Mouse (Mus musculus): ENCODE results near the gene Cryga. TPM values are rescaled to one million over a fixed set of nuclear protein-coding genes. Genes with fewer than 3 reads are reported as not detected.

The Cryga gene
- polyA plus RNA-seq (2015; fragmentation: Nextera tagmentation; extraction: Ambion mirVana): not detected in 2 replicates

DNA sequence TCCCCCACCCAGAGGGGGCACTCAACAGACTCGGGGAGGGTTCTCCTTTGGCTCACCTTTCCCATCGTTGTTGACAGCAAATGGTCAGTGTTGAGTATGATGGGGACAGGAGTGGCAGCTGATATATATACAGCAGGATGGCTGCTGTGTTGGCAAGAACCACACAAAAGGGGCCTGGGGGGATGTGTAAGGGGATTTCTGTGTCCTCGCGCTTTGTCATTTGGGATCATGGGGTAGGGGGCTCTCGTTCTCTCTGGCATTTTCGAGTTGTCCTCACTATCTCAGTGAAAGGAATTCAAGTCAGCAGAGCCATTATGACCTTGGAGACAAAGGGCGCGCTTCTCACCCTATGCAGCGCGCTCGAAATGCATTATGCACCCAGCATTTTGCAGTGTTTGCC is at the start of gene Cryga:
TSS of gene Cryga (minus strand) at position 101 of the 400 bp plus-strand sequence.
- Histone ChIP-seq H3K9me3 (no peaks in the 10 kb centered on the region), H3K27ac (no peak within 1 kb of the TSS), H3K9ac (no peak within 1 kb of the TSS), H3K36me3 (no peaks in the 10 kb centered on the region), H3K27me3 (no peaks in the 10 kb centered on the region), H3K4me1 (no peaks in the 10 kb centered on the region), H3K4me2 (no peak within 1 kb of the TSS), H3K4me3 (no peak within 1 kb of the TSS)
- WGBS: 83% methylated on average over 11 of the region's 11 CpGs
- no peak for ATAC-seq (ENCODE audit: borderline replicate concordance, extremely low read depth, low FRiP score, low TSS enrichment)

DNA sequence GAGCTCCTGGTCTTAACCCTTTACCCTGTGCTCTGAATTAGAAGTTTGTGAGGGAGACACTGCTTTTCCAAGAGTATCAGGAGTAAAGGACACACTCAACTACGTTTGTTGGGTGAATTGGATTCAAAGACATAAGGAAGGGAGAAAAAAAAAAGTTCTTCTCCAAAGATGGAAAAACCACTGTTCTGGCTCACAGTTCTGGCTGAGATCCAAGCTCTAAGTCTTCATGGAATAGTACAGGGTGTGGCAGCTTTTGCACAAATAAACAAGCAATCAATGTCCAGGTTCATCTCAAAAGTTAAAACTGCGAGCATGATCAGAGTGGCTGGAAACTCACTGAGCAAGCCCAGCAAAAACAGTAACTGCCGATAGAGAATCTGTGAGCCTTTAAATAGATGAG is 44.8 kb upstream of the Cryga start:
- no peak overlapping the region for H3K4me2 ChIP-seq
- ATAC-seq (ENCODE audit: borderline replicate concordance, extremely low read depth, low FRiP score, low TSS enrichment): no peak
- no peak overlapping the region for H3K9ac ChIP-seq
- 64% methylated on average over 3 of the region's 3 CpGs for WGBS
- no peaks in the 10 kb centered on the region for H3K4me1 ChIP-seq
- no peaks in the 10 kb centered on the region for H3K36me3 ChIP-seq
- H3K27me3 ChIP-seq: no peaks in the 10 kb centered on the region
- H3K27ac ChIP-seq: no peak overlapping the region
- no peak overlapping the region for H3K4me3 ChIP-seq
- no peaks in the 10 kb centered on the region for H3K9me3 ChIP-seq

DNA sequence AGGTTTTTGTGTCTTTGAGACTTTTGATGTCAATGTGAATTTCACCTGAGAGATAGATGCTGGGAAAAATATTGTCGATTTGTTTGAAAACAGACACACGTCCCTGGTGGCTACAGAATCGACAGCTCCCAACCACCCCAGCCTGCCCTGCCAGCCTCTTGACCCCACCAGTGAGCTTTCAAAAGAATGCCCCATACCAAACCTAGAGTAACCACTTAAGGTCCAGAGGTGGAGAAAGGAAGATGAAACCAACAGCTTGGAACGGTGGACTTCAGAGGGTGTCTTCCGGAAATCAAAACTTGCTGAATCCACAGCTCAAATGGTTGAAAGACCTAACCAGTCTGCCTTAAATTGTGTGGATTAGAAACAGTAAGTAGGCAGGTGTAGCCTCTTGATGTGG is 44.2 kb upstream of the Cryga start:
- no peak overlapping the region for H3K27ac ChIP-seq
- WGBS: 77% methylated on average over 5 of the region's 5 CpGs

DNA sequence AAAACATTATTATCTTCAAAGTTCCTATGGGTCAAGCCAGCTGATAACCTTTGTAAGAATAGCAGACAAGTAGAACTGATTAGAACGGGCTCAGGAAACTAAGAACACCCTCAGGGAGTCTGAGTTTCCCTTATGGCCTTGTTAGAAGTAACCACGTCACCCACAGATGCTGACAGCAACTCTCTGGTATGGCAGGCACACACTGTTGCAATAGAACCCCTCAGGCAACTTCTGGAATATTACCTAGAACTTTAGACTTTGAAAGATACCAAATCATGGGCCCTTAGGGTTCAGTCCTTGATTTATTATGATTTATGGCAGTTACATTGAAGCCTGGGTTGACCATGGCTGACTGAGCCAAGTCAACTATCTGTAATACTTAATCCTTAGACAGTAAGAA is 43.4 kb upstream of the Cryga start:
- H3K9ac ChIP-seq: no peak overlapping the region
- 27% methylated on average over 2 of the region's 2 CpGs for WGBS
- no peak overlapping the region for H3K4me2 ChIP-seq
- H3K4me1 ChIP-seq: no peaks in the 10 kb centered on the region
- H3K4me3 ChIP-seq: no peak overlapping the region
- H3K27ac ChIP-seq: no peak overlapping the region
- no peak for ATAC-seq (ENCODE audit: borderline replicate concordance, extremely low read depth, low FRiP score, low TSS enrichment)
- H3K27me3 ChIP-seq: no peaks in the 10 kb centered on the region
- no peaks in the 10 kb centered on the region for H3K36me3 ChIP-seq
- no peaks in the 10 kb centered on the region for H3K9me3 ChIP-seq

More for the DNA sequence above, 44.2 kb upstream of the Cryga start:
- Histone ChIP-seq H3K4me1 (no peaks in the 10 kb centered on the region), H3K4me2 (no peak overlapping the region), H3K9me3 (no peaks in the 10 kb centered on the region), H3K36me3 (no peaks in the 10 kb centered on the region), H3K9ac (no peak overlapping the region), H3K27me3 (no peaks in the 10 kb centered on the region), H3K4me3 (no peak overlapping the region)
- no peak for ATAC-seq (ENCODE audit: borderline replicate concordance, extremely low read depth, low FRiP score, low TSS enrichment)

DNA sequence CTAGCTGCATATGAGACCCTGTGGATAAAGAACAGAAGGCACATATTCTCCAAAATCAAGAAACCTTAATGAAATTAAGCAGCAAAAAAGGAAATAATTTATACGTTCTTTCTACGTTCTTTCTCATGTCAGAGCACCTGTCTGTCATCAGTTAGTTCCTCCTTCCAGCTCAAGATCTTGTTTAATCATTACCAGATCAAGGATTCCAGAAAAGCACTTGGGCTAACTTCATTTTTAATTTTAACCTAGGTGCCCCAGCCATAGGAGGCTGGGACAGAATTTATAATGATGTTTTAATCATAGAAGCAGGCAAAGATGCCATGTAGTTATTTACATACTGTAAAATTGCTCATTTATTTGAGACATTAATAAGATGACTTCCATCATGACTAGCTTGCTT is 41.6 kb upstream of the Cryga start:
- Histone ChIP-seq H3K36me3 (no peaks in the 10 kb centered on the region), H3K4me2 (no peak overlapping the region), H3K9ac (no peak overlapping the region), H3K9me3 (no peaks in the 10 kb centered on the region), H3K4me1 (no peaks in the 10 kb centered on the region), H3K27me3 (no peaks in the 10 kb centered on the region), H3K4me3 (no peak overlapping the region), H3K27ac (no peak overlapping the region)
- 52% methylated on average over 2 of the region's 2 CpGs for WGBS
- ATAC-seq (ENCODE audit: borderline replicate concordance, extremely low read depth, low FRiP score, low TSS enrichment): no peak

DNA sequence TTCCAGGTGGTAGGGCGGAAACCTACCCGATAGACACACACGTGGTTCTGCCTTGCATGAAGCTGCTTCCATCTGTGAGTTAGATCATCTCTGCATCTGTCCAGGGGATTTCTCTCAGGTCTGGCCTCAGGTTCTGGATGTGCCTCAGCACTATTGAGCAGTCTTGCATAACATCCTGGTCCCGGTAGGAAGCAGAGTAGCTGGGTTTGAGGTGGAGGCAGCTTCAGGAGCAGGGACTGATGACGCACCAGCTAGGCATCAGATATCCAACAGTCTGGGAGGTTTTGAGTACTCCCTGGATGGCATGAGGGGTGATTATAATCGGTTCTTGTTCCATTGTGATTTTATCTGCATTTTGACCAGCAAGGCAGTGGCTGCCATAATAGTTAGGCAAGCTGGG is 34.4 kb upstream of the Cryga start:
- Histone ChIP-seq H3K9ac (no peak overlapping the region), H3K9me3 (no peaks in the 10 kb centered on the region), H3K4me1 (no peaks in the 10 kb centered on the region), H3K36me3 (no peaks in the 10 kb centered on the region), H3K4me2 (no peak overlapping the region), H3K27me3 (no peaks in the 10 kb centered on the region), H3K27ac (no peak overlapping the region), H3K4me3 (no peak overlapping the region)
- WGBS: 85% methylated on average over 6 of the region's 6 CpGs
- ATAC-seq (ENCODE audit: borderline replicate concordance, extremely low read depth, low FRiP score, low TSS enrichment): no peak

DNA sequence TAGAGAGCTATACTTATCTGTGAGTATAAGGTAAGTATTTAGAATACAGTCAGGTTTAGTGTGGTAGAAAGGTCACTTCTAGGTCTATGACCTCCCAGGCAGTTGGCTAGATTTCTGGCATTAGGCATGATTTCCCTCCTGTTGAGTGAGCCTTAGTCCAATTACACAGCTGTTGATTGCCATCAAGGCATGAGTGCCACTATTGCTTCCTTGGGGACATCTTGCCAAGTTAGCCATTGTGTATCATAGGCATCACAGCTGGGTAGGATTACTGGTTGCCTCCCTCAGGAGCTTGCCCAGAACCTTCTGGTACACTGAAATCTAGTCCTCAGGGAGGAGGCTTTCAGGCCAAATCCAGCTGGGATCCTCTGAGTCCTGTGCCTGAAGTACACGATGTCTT is 29.7 kb upstream of the Cryga start:
- Histone ChIP-seq H3K4me2 (no peak overlapping the region), H3K27me3 (no peaks in the 10 kb centered on the region), H3K9me3 (no peaks in the 10 kb centered on the region), H3K36me3 (no peaks in the 10 kb centered on the region), H3K4me1 (no peaks in the 10 kb centered on the region), H3K9ac (no peak overlapping the region), H3K4me3 (no peak overlapping the region), H3K27ac (no peak overlapping the region)
- ATAC-seq (ENCODE audit: borderline replicate concordance, extremely low read depth, low FRiP score, low TSS enrichment): no peak
- WGBS: 68% methylated on average over 1 of the region's 1 CpGs

DNA sequence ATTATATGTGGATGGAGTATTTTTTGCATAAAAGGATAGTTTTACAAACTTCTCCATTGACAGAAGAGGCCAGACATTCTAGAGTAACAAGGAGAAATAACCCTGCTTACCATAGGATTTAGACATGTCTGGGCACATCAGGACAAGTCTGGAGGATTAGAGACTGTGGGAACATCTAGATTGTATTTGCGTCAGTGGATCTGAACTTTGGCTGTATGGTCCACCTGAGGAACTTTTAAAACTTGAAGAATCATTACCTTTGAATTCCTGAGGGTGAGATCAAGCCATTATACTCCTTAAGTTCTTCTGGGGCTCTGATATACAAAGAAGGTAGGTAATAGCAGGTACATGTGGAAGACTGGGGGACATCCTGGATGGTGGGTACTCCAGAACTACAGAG is 28.5 kb upstream of the Cryga start:
- WGBS: 85% methylated on average over 1 of the region's 1 CpGs
- Histone ChIP-seq H3K36me3 (no peaks in the 10 kb centered on the region), H3K4me2 (no peak overlapping the region), H3K27me3 (no peaks in the 10 kb centered on the region), H3K4me3 (no peak overlapping the region), H3K4me1 (no peaks in the 10 kb centered on the region), H3K9ac (no peak overlapping the region), H3K27ac (no peak overlapping the region), H3K9me3 (no peaks in the 10 kb centered on the region)
- no peak for ATAC-seq (ENCODE audit: borderline replicate concordance, extremely low read depth, low FRiP score, low TSS enrichment)

DNA sequence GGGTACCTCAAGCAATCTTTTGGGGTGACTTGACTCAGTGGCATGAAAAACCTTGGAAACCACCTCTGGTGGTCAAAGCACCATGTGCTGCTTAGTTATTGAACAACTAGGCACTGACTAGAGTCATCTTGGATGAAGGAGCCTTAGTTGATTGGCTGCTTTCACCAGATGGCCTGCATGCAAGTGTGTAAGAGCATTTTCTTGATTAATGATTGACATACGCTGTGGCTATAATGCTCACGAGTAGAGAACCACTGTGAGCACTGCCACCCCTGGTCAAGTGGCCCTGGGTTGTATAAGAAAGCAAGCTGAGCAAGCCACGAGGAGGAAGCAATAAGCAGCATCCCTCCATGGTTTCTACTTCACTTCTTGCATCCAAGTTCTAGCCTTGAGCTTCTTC is 27.1 kb upstream of the Cryga start:
- whole genome bisulfite sequencing: 65% methylated on average over 3 of the region's 3 CpGs
- no peak overlapping the region for H3K27ac ChIP-seq
- H3K4me1 ChIP-seq: no peaks in the 10 kb centered on the region
- H3K36me3 ChIP-seq: no peaks in the 10 kb centered on the region
- H3K27me3 ChIP-seq: no peaks in the 10 kb centered on the region
- no peak for ATAC-seq (ENCODE audit: borderline replicate concordance, extremely low read depth, low FRiP score, low TSS enrichment)
- H3K9me3 ChIP-seq: no peaks in the 10 kb centered on the region
- no peak overlapping the region for H3K4me2 ChIP-seq
- H3K4me3 ChIP-seq: no peak overlapping the region
- no peak overlapping the region for H3K9ac ChIP-seq

DNA sequence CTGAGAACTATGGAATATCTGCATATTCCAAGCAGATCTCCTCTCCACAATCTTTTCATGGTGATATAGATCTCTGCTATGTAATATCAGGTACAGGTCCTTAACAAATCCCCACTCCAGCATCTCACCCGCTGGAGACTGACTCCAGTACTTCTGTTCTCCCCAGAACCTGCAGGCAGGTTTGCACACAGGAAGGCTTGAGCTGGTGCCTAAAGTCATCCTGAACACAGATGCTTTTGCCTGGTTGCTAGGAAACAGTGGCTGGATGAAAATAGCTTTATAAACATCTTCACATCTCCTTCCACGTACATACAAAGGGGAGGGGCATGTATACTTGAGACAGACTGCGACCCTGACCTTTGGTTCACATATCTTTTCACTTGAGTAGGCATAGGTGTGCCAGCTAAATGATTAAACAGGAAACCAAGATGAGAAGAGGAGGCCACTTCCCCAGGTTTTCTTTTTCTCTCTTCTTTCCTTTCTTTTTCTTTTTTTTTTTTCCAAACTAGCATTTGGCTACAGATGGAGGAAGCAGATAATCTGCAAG is 26.5 kb upstream of the Cryga start:
- Histone ChIP-seq H3K4me3 (no peak overlapping the region), H3K4me1 (no peaks in the 10 kb centered on the region), H3K27ac (no peak overlapping the region), H3K9me3 (no peaks in the 10 kb centered on the region), H3K9ac (no peak overlapping the region), H3K27me3 (no peaks in the 10 kb centered on the region), H3K36me3 (no peaks in the 10 kb centered on the region), H3K4me2 (no peak overlapping the region)
- no peak for ATAC-seq (ENCODE audit: borderline replicate concordance, extremely low read depth, low FRiP score, low TSS enrichment)
- 47% methylated on average over 3 of the region's 3 CpGs for WGBS

DNA sequence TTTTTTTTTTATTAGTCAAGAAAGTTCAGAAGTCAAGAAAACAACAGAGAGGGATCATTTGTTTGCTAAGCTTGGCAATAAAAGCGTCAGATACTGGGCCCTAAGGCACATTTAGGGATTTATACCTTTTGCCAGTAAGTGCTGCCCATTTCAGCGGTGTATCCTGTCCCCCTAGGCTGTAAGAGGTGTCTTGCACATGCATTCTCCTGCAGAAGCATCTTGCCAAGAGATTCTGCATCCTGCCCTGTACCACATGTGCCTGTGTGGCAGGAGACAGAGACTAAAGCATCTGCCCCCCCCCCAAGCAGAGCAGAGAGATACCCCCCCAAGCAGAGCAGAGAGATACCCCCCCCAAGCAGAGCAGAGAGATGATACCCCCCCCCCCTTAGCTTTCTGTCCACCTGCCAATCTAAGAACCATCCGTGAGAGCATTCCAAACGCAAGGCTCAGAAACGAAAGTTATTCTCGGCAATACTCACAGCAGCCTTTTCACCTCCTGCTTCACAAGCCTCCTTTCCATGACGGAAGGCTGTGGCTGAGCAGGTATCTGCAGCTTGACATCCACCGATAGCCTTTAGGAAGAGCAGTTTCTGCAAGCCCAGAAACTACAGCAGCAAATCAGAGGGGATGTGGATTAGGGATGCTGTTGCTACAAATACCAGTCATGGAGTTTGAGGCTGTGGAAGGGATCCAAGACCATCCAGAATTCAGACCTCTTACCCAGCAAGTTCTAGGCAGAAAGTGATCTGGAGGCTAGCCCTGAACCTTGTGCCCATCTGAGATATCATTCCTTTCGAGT is 19.6 kb upstream of the Cryga start, which contains the start of gene D630023F18Rik:
TSS of gene D630023F18Rik (minus strand) at position 641 of the 799 bp plus-strand sequence.
- H3K27ac ChIP-seq: no peak within 1 kb of the TSS
- no peaks in the 10 kb centered on the region for H3K9me3 ChIP-seq
- peak within 1 kb of the TSS; percentile 23; the same call in 1 of the 2 replicates for H3K4me2 ChIP-seq
- H3K4me3 ChIP-seq: no peak within 1 kb of the TSS
- no peak for ATAC-seq (ENCODE audit: borderline replicate concordance, extremely low read depth, low FRiP score, low TSS enrichment)
- no peak within 1 kb of the TSS for H3K9ac ChIP-seq
- H3K4me1 ChIP-seq: no peaks in the 10 kb centered on the region
- no peaks in the 10 kb centered on the region for H3K27me3 ChIP-seq
- WGBS: 17% methylated on average over 9 of the region's 9 CpGs
- H3K36me3 ChIP-seq: no peaks in the 10 kb centered on the region

DNA sequence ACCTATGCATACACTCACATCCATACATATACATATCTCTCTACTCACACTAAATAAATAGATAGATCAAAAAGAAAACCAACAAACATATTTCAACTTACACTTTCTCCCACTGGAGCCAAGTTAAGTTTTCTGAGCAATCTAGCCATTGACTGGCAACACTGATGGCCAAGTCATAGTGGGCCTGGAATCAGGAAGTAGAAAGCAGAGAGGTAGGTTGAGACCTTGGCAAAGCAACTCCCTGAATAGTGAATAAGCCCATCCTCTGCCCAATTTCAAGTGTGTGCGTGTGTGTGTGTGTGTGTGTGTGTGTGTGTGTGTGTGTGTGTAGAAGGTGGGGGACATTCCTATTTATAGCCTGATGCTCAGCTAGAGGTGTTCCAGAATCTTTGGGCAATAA is 16.3 kb upstream of the Cryga start, which contains the start of gene Gm28845:
TSS of gene Gm28845 (minus strand) at position 121 of the 400 bp plus-strand sequence.
- no peak within 1 kb of the TSS for H3K27ac ChIP-seq
- H3K36me3 ChIP-seq: no peaks in the 10 kb centered on the region
- no peaks in the 10 kb centered on the region for H3K27me3 ChIP-seq
- no peak for ATAC-seq (ENCODE audit: borderline replicate concordance, extremely low read depth, low FRiP score, low TSS enrichment)
- no peaks in the 10 kb centered on the region for H3K9me3 ChIP-seq
- H3K9ac ChIP-seq: no peak within 1 kb of the TSS
- WGBS: 81% methylated on average over 1 of the region's 1 CpGs
- H3K4me1 ChIP-seq: no peaks in the 10 kb centered on the region
- no peak within 1 kb of the TSS for H3K4me3 ChIP-seq
- no peak within 1 kb of the TSS for H3K4me2 ChIP-seq

Data from lung, embryonic 15.5 days (tissue).